Mouse (Mus musculus): ENCODE measurements around the gene Tex45.

- no peak for TF ChIP-seq CTCF (conservative IDR thresholded peaks at IDR 0.05; ENCODE audit: low read length)
- TF ChIP-seq POU5F1 (IDR thresholded peaks at IDR 0.05; ENCODE audit: borderline replicate concordance, low read length) = no peak
- TF ChIP-seq NANOG (IDR thresholded peaks at IDR 0.05; ENCODE audit: borderline replicate concordance, low read length) = no peak
Observed at GRCm38 (mm10) chr8:3522007-3522697, 51.5 kb downstream of the Tex45 start.

Data from E14TG2a.4 (cell line).